Mouse (Mus musculus): ENCODE data around the gene Cdc42bpg. TPM values are rescaled to one million over a fixed set of nuclear protein-coding genes. Genes with fewer than 3 reads are reported as not detected.

Cdc42bpg gene
- total and polyA plus RNA-seq, 3 experiments: 2.6 to 4.5 TPM; not detected in 1

DNA sequence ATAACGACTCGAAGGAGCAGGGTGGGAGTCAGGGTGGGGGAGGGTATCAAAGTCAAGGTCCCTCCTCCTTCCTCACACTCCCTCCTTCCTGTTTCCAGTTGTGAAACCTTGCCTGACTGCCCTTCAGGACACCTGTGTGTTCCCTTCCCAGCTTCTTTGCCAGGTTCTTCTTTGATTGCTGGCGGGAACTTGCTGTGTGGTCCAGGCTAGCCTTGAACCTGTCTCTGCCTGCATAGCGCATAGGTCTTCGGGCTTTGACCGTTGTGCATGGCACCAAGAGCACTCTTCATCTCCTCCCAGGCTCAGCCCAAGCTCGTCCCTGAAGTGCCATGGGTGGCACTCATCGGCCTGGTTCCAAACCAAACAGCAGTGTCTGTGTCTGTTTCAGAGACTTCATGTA is 41.3 kb upstream of the Cdc42bpg start:
- Histone ChIP-seq H3K4me1 (ENCODE audit: control insufficient read depth in 1 of 2, insufficient read depth in 2 of 2, low read length in 2 of 2) (no peaks in the 10 kb centered on the region; a peak in 1 of 4 replicates), H3K36me3 (ENCODE audit: control insufficient read depth in 1 of 2, insufficient read depth in 2 of 2, low read length in 2 of 2) (peaks cover 0 to 2% of the 10 kb centered on the region in 2 experiments; a peak in 2 of 4 replicates), H3K4me3 (ENCODE audit: control insufficient read depth in 1 of 2, insufficient read depth in 1 of 2, low read depth in 2 of 2, low read length in 2 of 2) (no peak overlapping the region), H3K27me3 (ENCODE audit: control insufficient read depth in 1 of 2, insufficient read depth in 2 of 2, low read length in 2 of 2) (no peaks in the 10 kb centered on the region), H3K79me2 (ENCODE audit: control insufficient read depth, insufficient read depth, low read length, poor library complexity) (no peaks in the 10 kb centered on the region), H3K9ac (ENCODE audit: control insufficient read depth, low read depth, low read length, poor library complexity, severe bottlenecking) (no peak overlapping the region), H3K9me3 (replicated peaks; ENCODE audit: insufficient read depth, low read length) (no peaks in the 10 kb centered on the region), H3K27ac (ENCODE audit: control insufficient read depth, low read depth, low read length) (no peak overlapping the region)
- DNase-seq (ENCODE audit: low read depth, low spot score): no peak
- no peak for TF ChIP-seq BHLHE40 (IDR thresholded peaks at IDR 0.05; ENCODE audit: borderline replicate concordance, low read depth, low read length)
- no peak for TF ChIP-seq EP300 (IDR thresholded peaks at IDR 0.05; ENCODE audit: low read depth in 1 of 2, low read length in 2 of 2)
- TF ChIP-seq JUND (IDR thresholded peaks at IDR 0.05; ENCODE audit: low read depth, low read length): no peak
- no peak for TF ChIP-seq MAFK (IDR thresholded peaks at IDR 0.05; ENCODE audit: borderline replicate concordance, low read depth, low read length)
- no peak for TF ChIP-seq HCFC1 (IDR thresholded peaks at IDR 0.05; ENCODE audit: low read depth, low read length)
- no peak for TF ChIP-seq SIN3A (IDR thresholded peaks at IDR 0.05; ENCODE audit: low read length)
- no peak for TF ChIP-seq USF2 (IDR thresholded peaks at IDR 0.05; ENCODE audit: borderline replicate concordance in 1 of 2, insufficient read depth in 1 of 2, low read depth in 1 of 2, low read length in 2 of 2)
- no peak for TF ChIP-seq TAL1 (IDR thresholded peaks at IDR 0.05; ENCODE audit: low read length)
- TF ChIP-seq ZMIZ1 (IDR thresholded peaks at IDR 0.05; ENCODE audit: low read depth, low read length): no peak
- no peak for TF ChIP-seq ZC3H11A (IDR thresholded peaks at IDR 0.05; ENCODE audit: low read depth, low read length)
- TF ChIP-seq ZKSCAN1 (IDR thresholded peaks at IDR 0.05; ENCODE audit: low read depth, low read length): no peak
- TF ChIP-seq POLR2AphosphoS2 (IDR thresholded peaks at IDR 0.05; ENCODE audit: low read length): no peak
- TF ChIP-seq MYC (IDR thresholded peaks at IDR 0.05; ENCODE audit: low read depth, low read length): no peak
- no peak for TF ChIP-seq RCOR1 (IDR thresholded peaks at IDR 0.05; ENCODE audit: low read depth, low read length)

GRCm38 (mm10) chr19:6265727-6266182 is 40.5 kb upstream of the Cdc42bpg start:
- H3K79me2 ChIP-seq (ENCODE audit: control insufficient read depth, insufficient read depth, low read length, poor library complexity): no peaks in the 10 kb centered on the region
- no peak overlapping the region for H3K9ac ChIP-seq (ENCODE audit: control insufficient read depth, low read depth, low read length, poor library complexity, severe bottlenecking)
- no peak overlapping the region for H3K27ac ChIP-seq (ENCODE audit: control insufficient read depth, low read depth, low read length)
- H3K36me3 ChIP-seq (ENCODE audit: control insufficient read depth in 1 of 2, insufficient read depth in 2 of 2, low read length in 2 of 2): no peaks in the 10 kb centered on the region; a peak in 1 of 4 replicates
- H3K27me3 ChIP-seq (ENCODE audit: control insufficient read depth in 1 of 2, insufficient read depth in 2 of 2, low read length in 2 of 2): no peaks in the 10 kb centered on the region
- no peaks in the 10 kb centered on the region for H3K9me3 ChIP-seq (replicated peaks; ENCODE audit: insufficient read depth, low read length)
- no peaks in the 10 kb centered on the region; a peak in 1 of 4 replicates for H3K4me1 ChIP-seq (ENCODE audit: control insufficient read depth in 1 of 2, insufficient read depth in 2 of 2, low read length in 2 of 2)
- DNase-seq (ENCODE audit: low read depth, low spot score): peak; percentile 24
- TF ChIP-seq CTCF (IDR thresholded peaks at IDR 0.05 in 2 of 3, conservative IDR thresholded peaks at IDR 0.05 in 1 of 3; ENCODE audit: control insufficient read depth in 1 of 3, insufficient read depth in 1 of 3, low read depth in 2 of 3, low read length in 3 of 3, poor library complexity in 1 of 3, severe bottlenecking in 1 of 3): peak in 1 of 3 experiments; percentile 35; a peak in 3 of 6 replicates
- TF ChIP-seq ZC3H11A (IDR thresholded peaks at IDR 0.05; ENCODE audit: low read depth, low read length): peak; percentile 13; the same call in 1 of the 2 replicates
- no peak for TF ChIP-seq CHD1 (IDR thresholded peaks at IDR 0.05; ENCODE audit: low read depth, low read length)
- peak; percentile 75 for TF ChIP-seq ZNF384 (IDR thresholded peaks at IDR 0.05; ENCODE audit: low read depth, low read length)
- TF ChIP-seq RAD21 (IDR thresholded peaks at IDR 0.05; ENCODE audit: low read depth, low read length): peak; percentile 6
- peak; percentile 38; the same call in 1 of the 2 replicates for TF ChIP-seq SMC3 (IDR thresholded peaks at IDR 0.05; ENCODE audit: low read depth, low read length)
- no peak overlapping the region for H3K4me3 ChIP-seq (ENCODE audit: control insufficient read depth in 1 of 2, insufficient read depth in 1 of 2, low read depth in 2 of 2, low read length in 2 of 2)

Measured in MEL (cell line).